Mouse (Mus musculus): ENCODE results near the gene Elovl2. TPM values are rescaled to one million over a fixed set of nuclear protein-coding genes. Genes with fewer than 3 reads are reported as not detected.
"Not testable (repeated sequence)": the region's sequence is repeated elsewhere in the genome, so short reads cannot be mapped to it uniquely, and the experiment has no call there.

Elovl2 gene
- 1 to 10 TPM in 1 of 2 experiments, under 1 TPM in 1; 0.49 to 1.2 TPM for total RNA-seq (2021)
- long read RNA-seq, experiment 1, partial matches to known transcripts = 0 of 1 reads
- long read RNA-seq, experiment 1, other reads (novel, unspliced or antisense) = 0 of 1 reads
- long read RNA-seq, experiment 2, partial matches to known transcripts = 0 of 2 reads
- long read RNA-seq, experiment 2, other reads (novel, unspliced or antisense) = 2 of 2 reads

- peak; percentile 59 to 76 for DNase-seq (ENCODE audit: low spot score in 2 of 2)
Observed at GRCm38 (mm10) chr13:41220304-41220834, at the start of gene Elovl2. Gene Elovl2, minus strand, starts transcription at chr13:41220405.

- no peak for DNase-seq (ENCODE audit: low spot score in 2 of 2)
Observed at GRCm38 (mm10) chr13:41267827-41268408, 47.7 kb upstream of the Elovl2 start.

- no peak for DNase-seq (ENCODE audit: low spot score in 2 of 2)
Observed at GRCm38 (mm10) chr13:41263304-41264006, 43.2 kb upstream of the Elovl2 start.

GRCm38 (mm10) chr13:41261617-41262016 is 41.4 kb upstream of the Elovl2 start:
- not testable (repeated sequence) for DNase-seq (ENCODE audit: low spot score in 2 of 2)

GRCm38 (mm10) chr13:41257851-41258250 is 37.6 kb upstream of the Elovl2 start:
- no peak for DNase-seq (ENCODE audit: low spot score in 2 of 2)

- DNase-seq (ENCODE audit: low spot score in 2 of 2) = no peak
Observed at GRCm38 (mm10) chr13:41256962-41257361, 36.8 kb upstream of the Elovl2 start.

GRCm38 (mm10) chr13:41256126-41256525 is 35.9 kb upstream of the Elovl2 start:
- DNase-seq (ENCODE audit: low spot score in 2 of 2) = no peak

GRCm38 (mm10) chr13:41252736-41253135 is 32.5 kb upstream of the Elovl2 start:
- no peak for DNase-seq (ENCODE audit: low spot score in 2 of 2)

GRCm38 (mm10) chr13:41252141-41252540 is 31.9 kb upstream of the Elovl2 start:
- no peak for DNase-seq (ENCODE audit: low spot score in 2 of 2)

- DNase-seq (ENCODE audit: low spot score in 2 of 2) = no peak
Observed at GRCm38 (mm10) chr13:41251667-41252066, 31.5 kb upstream of the Elovl2 start.

GRCm38 (mm10) chr13:41251232-41251631 is 31.0 kb upstream of the Elovl2 start:
- not testable (repeated sequence) for DNase-seq (ENCODE audit: low spot score in 2 of 2)

- no peak for DNase-seq (ENCODE audit: low spot score in 2 of 2)
Observed at GRCm38 (mm10) chr13:41250318-41250981, 30.2 kb upstream of the Elovl2 start.

- DNase-seq (ENCODE audit: low spot score in 2 of 2) = peak; percentile 77 to 91
Observed at GRCm38 (mm10) chr13:41249538-41250317, 29.5 kb upstream of the Elovl2 start, which contains the start of gene Smim13. Gene Smim13, plus strand, starts transcription at chr13:41249844.

GRCm38 (mm10) chr13:41248751-41249520 is 28.7 kb upstream of the Elovl2 start:
- DNase-seq (ENCODE audit: low spot score in 2 of 2) = no peak

- DNase-seq (ENCODE audit: low spot score in 2 of 2) = no peak
Observed at GRCm38 (mm10) chr13:41244306-41244830, 24.2 kb upstream of the Elovl2 start.

- no peak for DNase-seq (ENCODE audit: low spot score in 2 of 2)
Observed at GRCm38 (mm10) chr13:41241557-41241956, 21.4 kb upstream of the Elovl2 start.

- no peak for DNase-seq (ENCODE audit: low spot score in 2 of 2)
Observed at GRCm38 (mm10) chr13:41238805-41239130, 18.6 kb upstream of the Elovl2 start.

GRCm38 (mm10) chr13:41238035-41238804 is 18.0 kb upstream of the Elovl2 start:
- DNase-seq (ENCODE audit: low spot score in 2 of 2) = no peak
